Mouse (Mus musculus) heart, embryonic 11.5 days (tissue): ENCODE results near the gene Gm20843. TPM values are rescaled to one million over a fixed set of nuclear protein-coding genes. Genes with fewer than 3 reads are reported as not detected.
"Not testable (repeated sequence)": the region's sequence is repeated elsewhere in the genome, so short reads cannot be mapped to it uniquely, and the experiment has no call there.

ENCODE experiments used
- ATAC-seq: fragments of 200-750 bp; cut with Nextera tagmentation; replicated peaks from 2 replicates; pipeline ENCODE4 v1.8.0; 2017; ENCODE audit warnings: moderate library complexity; ENCODE audit not compliant: insufficient number of reproducible peaks, low FRiP score, low TSS enrichment
- H3K27ac ChIP-seq: fragments of 300-500 bp; sonication (generic); 2 replicates; pipeline ENCODE4 v1.5.1; 2014; ENCODE audit warnings: mild to moderate bottlenecking, low read depth, low read length
- H3K27me3 ChIP-seq: fragments of 300-500 bp; sonication (generic); 2 replicates; pipeline ENCODE4 v1.6.1; 2014; ENCODE audit warnings: mild to moderate bottlenecking, low read length, mixed read lengths; ENCODE audit not compliant: control insufficient read depth, insufficient read depth
- H3K36me3 ChIP-seq: fragments of 300-500 bp; sonication (generic); 2 replicates; pipeline ENCODE4 v1.6.1; 2014; ENCODE audit warnings: mild to moderate bottlenecking, low read length, moderate library complexity, mixed read lengths; ENCODE audit not compliant: control insufficient read depth, insufficient read depth
- H3K4me1 ChIP-seq: fragments of 300-500 bp; sonication (generic); 2 replicates; pipeline ENCODE4 v1.6.1; 2014; ENCODE audit warnings: low read length; ENCODE audit not compliant: control insufficient read depth, insufficient read depth
- H3K4me2 ChIP-seq: fragments of 300-500 bp; sonication (generic); 2 replicates; pipeline ENCODE4 v1.6.1; 2014; ENCODE audit warnings: mild to moderate bottlenecking, moderate library complexity
- H3K4me3 ChIP-seq: fragments of 300-500 bp; sonication (generic); 2 replicates; pipeline ENCODE4 v1.5.1; 2014; ENCODE audit warnings: low read depth, low read length
- H3K9ac ChIP-seq: fragments of 300-500 bp; sonication (generic); 2 replicates; pipeline ENCODE4 v1.6.1; 2014; ENCODE audit warnings: mild to moderate bottlenecking, low read depth, low read length, moderate library complexity
- H3K9me3 ChIP-seq: fragments of 300-500 bp; sonication (generic); replicated peaks from 2 replicates; pipeline ENCODE4 v1.6.1; 2016; ENCODE audit warnings: low read length; ENCODE audit not compliant: control insufficient read depth
- WGBS: fragments of 180-500 bp; shearing (Covaris S2); extraction: QIAGEN DNeasy Blood & Tissue Kit; methylation state at CpG from one replicate; pipeline ENCODE4 v1.1.7; 2014; ENCODE audit not compliant: insufficient replicate concordance; 5-methylcytosine and 5-hydroxymethylcytosine counted together
- polyA plus RNA-seq: library from polyadenylated mRNA; unstranded; fragments of >200 nt; fragmentation: Nextera tagmentation; extraction: Ambion mirVana; gene quantifications from 2 replicates; pipeline ENCODE4 v1.2.1, GENCODE M21; 2014

Gm20843 gene
- polyA plus RNA-seq = not detected in 2 replicates

GRCm38 (mm10) chrY:72247018-72247417 is at the start of gene Gm20843:
Gene Gm20843, minus strand, starts transcription at chrY:72247118.
- H3K36me3 ChIP-seq, H3K27ac ChIP-seq, H3K9ac ChIP-seq, ATAC-seq, H3K27me3 ChIP-seq, H3K9me3 ChIP-seq, H3K4me3 ChIP-seq, H3K4me2 ChIP-seq, H3K4me1 ChIP-seq: not testable (repeated sequence)
- no CpG with 5 or more reads among the region's 6 CpGs for WGBS
